Mouse (Mus musculus) kidney, adult 2 months (tissue): ENCODE measurements around the gene Sos2. TPM values are rescaled to one million over a fixed set of nuclear protein-coding genes. Genes with fewer than 3 reads are reported as not detected.

Experiments used
- DNase-seq: peaks from one replicate; pipeline ENCODE4 v3.0.0; 2021
- H3K27ac ChIP-seq: fragments of 200-500 bp; 2 replicates; pipeline ENCODE4 v1.5.1; 2012; ENCODE audit warnings: low read depth, low read length, control low read depth, inconsistent platforms; ENCODE audit not compliant: insufficient read depth
- H3K27me3 ChIP-seq: fragments of 200-500 bp; replicated peaks from 2 replicates; pipeline ENCODE4 v1.6.1; 2012; ENCODE audit warnings: mild to moderate bottlenecking, moderate library complexity, low read length, inconsistent platforms; ENCODE audit not compliant: control insufficient read depth, insufficient read depth
- H3K36me3 ChIP-seq: fragments of 200-500 bp; 2 replicates; pipeline ENCODE4 v1.6.1; 2012; ENCODE audit warnings: mild to moderate bottlenecking, moderate library complexity, low read length, inconsistent platforms; ENCODE audit not compliant: control insufficient read depth, insufficient read depth
- H3K4me1 ChIP-seq: fragments of 200-500 bp; 2 replicates; pipeline ENCODE4 v1.6.1; 2011; ENCODE audit warnings: low read length; ENCODE audit not compliant: control insufficient read depth, insufficient read depth
- H3K4me3 ChIP-seq: fragments of 200-500 bp; 2 replicates; pipeline ENCODE4 v1.5.1; 2011; ENCODE audit warnings: mild to moderate bottlenecking, low read depth, low read length, control low read depth; ENCODE audit not compliant: insufficient read depth
- CTCF ChIP-seq: fragments of 200-500 bp; conservative IDR thresholded peaks from 2 replicates; pipeline ENCODE4 v1.5.1; 2011; ENCODE audit warnings: low read depth, mild to moderate bottlenecking, control low read depth, low read length, moderate library complexity, mixed read lengths; ENCODE audit not compliant: insufficient read depth, insufficient read length
- POLR2A ChIP-seq: fragments of 200-500 bp; IDR thresholded peaks from one replicate; pipeline ENCODE4 v1.6.1; 2011; ENCODE audit warnings: low read depth, low read length, control low read depth
- WGBS: fragments of 180-500 bp; shearing (Covaris S2); methylation state at CpG from one replicate; pipeline ENCODE4 v1.1.7; 2018; 5-methylcytosine and 5-hydroxymethylcytosine counted together
- polyA plus RNA-seq: library from polyadenylated mRNA; depleted of rRNA; stranded (reverse); fragments of >200 nt; gene quantifications from 2 replicates; pipeline ENCODE4 v1.2.3, GENCODE M21; 2012; rRNA removed

The Sos2 gene
- polyA plus RNA-seq, result 28.5 and 28.8 TPM in 2 replicates

GRCm38 (mm10) chr12:69681566-69682061, at the start of gene Sos2:
Gene Sos2 (minus strand): TSS chr12:69681852.
- H3K4me1 ChIP-seq, result peaks cover 5% of the 10 kb centered on the region; the same call in 1 of the 2 replicates
- peak within 1 kb of the TSS; percentile 77 for H3K4me3 ChIP-seq
- DNase-seq, result peak; percentile 79
- no peaks in the 10 kb centered on the region for H3K36me3 ChIP-seq
- H3K27me3 ChIP-seq, result no peaks in the 10 kb centered on the region
- 5% methylated on average over 85 of the region's 85 CpGs for WGBS
- peak within 1 kb of the TSS; percentile 85 for H3K27ac ChIP-seq
- no peak for TF ChIP-seq POLR2A
- TF ChIP-seq CTCF, result no peak

GRCm38 (mm10) chr12:69730306-69730705, 48.7 kb upstream of the Sos2 start:
- 94% methylated on average over 1 of the region's 1 CpGs for WGBS

GRCm38 (mm10) chr12:69729246-69729645, 47.6 kb upstream of the Sos2 start:
- no peak for DNase-seq
- 100% methylated on average over 1 of the region's 1 CpGs for WGBS
- H3K27me3 ChIP-seq, result no peaks in the 10 kb centered on the region

More at GRCm38 (mm10) chr12:69730306-69730705, 48.7 kb upstream of the Sos2 start:
- peaks cover 9% of the 10 kb centered on the region for H3K4me1 ChIP-seq
- H3K27ac ChIP-seq, result no peak overlapping the region
- no peaks in the 10 kb centered on the region for H3K36me3 ChIP-seq
- DNase-seq, result no peak
- no peaks in the 10 kb centered on the region for H3K27me3 ChIP-seq
- H3K4me3 ChIP-seq, result no peak overlapping the region
- TF ChIP-seq CTCF, result no peak
- no peak for TF ChIP-seq POLR2A

GRCm38 (mm10) chr12:69724711-69725460, 43.2 kb upstream of the Sos2 start, which contains the start of the genes L2hgdh and Atp5s:
Gene L2hgdh (minus strand): TSS chr12:69724873.
Gene Atp5s (plus strand): TSS chr12:69724950.
- Histone ChIP-seq H3K27ac (peak within 1 kb of the TSS; percentile 85), H3K4me1 (peaks cover 6% of the 10 kb centered on the region; the same call in 1 of the 2 replicates)

More at GRCm38 (mm10) chr12:69729246-69729645, 47.6 kb upstream of the Sos2 start:
- Histone ChIP-seq H3K4me3 (no peak overlapping the region), H3K27ac (no peak overlapping the region), H3K36me3 (no peaks in the 10 kb centered on the region), H3K4me1 (peaks cover 10% of the 10 kb centered on the region)
- no peak for TF ChIP-seq POLR2A
- no peak for TF ChIP-seq CTCF

GRCm38 (mm10) chr12:69724018-69724710, 42.5 kb upstream of the Sos2 start:
- WGBS, result 3% methylated on average over 24 of the region's 24 CpGs
- peak overlapping the region; percentile 82 for H3K4me3 ChIP-seq
- peak overlapping the region; percentile 30 for H3K27ac ChIP-seq
- DNase-seq, result peak; percentile 25
- peaks cover 6% of the 10 kb centered on the region; the same call in 1 of the 2 replicates for H3K4me1 ChIP-seq
- H3K36me3 ChIP-seq, result no peaks in the 10 kb centered on the region
- no peak for TF ChIP-seq POLR2A
- no peak for TF ChIP-seq CTCF
- no peaks in the 10 kb centered on the region for H3K27me3 ChIP-seq

More at GRCm38 (mm10) chr12:69724711-69725460, 43.2 kb upstream of the Sos2 start, which contains the start of the genes L2hgdh and Atp5s:
- peak; percentile 99 for DNase-seq
- H3K36me3 ChIP-seq, result no peaks in the 10 kb centered on the region
- under 1% methylated on average over 60 of the region's 60 CpGs for WGBS
- TF ChIP-seq POLR2A (peak; percentile 86), CTCF (0 out of 2 replicates have a peak, but pooled peaks have one; percentile 3)
- no peaks in the 10 kb centered on the region for H3K27me3 ChIP-seq
- peak within 1 kb of the TSS; percentile 82 for H3K4me3 ChIP-seq

- no peak overlapping the region for H3K27ac ChIP-seq
- peaks cover 6% of the 10 kb centered on the region; the same call in 1 of the 2 replicates for H3K4me1 ChIP-seq
- peak overlapping the region; percentile 82 for H3K4me3 ChIP-seq
- 38% methylated on average over 2 of the region's 2 CpGs for WGBS
- H3K27me3 ChIP-seq, result no peaks in the 10 kb centered on the region
- no peaks in the 10 kb centered on the region for H3K36me3 ChIP-seq
- DNase-seq, result peak; percentile 24
- no peak for TF ChIP-seq CTCF
- TF ChIP-seq POLR2A, result no peak
Observed at GRCm38 (mm10) chr12:69723376-69723775, 41.7 kb upstream of the Sos2 start.

- no peaks in the 10 kb centered on the region for H3K36me3 ChIP-seq
- H3K4me1 ChIP-seq, result peaks cover 6% of the 10 kb centered on the region; the same call in 1 of the 2 replicates
- 85% methylated on average over 3 of the region's 3 CpGs for WGBS
- no peaks in the 10 kb centered on the region for H3K27me3 ChIP-seq
- no peak for TF ChIP-seq CTCF
- H3K27ac ChIP-seq, result no peak overlapping the region
- no peak for DNase-seq
- H3K4me3 ChIP-seq, result no peak overlapping the region
Observed at GRCm38 (mm10) chr12:69722857-69723256, 41.2 kb upstream of the Sos2 start.
